Mouse (Mus musculus): Measurements from ENCODE around the gene A530016L24Rik. TPM values are rescaled to one million over a fixed set of nuclear protein-coding genes. Genes with fewer than 3 reads are reported as not detected.

The A530016L24Rik gene
- polyA plus RNA-seq, 1 experiment from 2014 or later = 0.19 TPM

DNA sequence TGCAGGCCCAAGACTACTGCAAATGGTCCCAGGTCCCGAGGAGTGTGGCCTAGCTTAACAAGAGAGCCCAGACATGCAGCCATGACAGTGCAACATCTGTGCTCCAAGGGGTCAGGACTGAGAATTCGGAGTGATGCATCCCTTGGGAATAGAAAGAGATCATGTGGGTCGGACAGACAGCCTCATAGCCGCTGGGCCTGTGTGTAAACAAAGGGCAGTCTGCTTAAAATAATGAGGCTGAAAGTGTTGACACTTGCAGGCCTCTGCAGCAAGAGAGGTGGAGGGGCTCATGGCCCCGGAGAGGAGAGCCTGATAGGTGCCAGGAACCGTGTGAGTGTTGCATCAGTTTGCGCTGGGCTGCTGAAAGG, 21.1 kb downstream of the A530016L24Rik start:
- Histone ChIP-seq H3K27ac (peak overlapping the region; percentile 83), H3K4me1 (replicated peaks; ENCODE audit: control insufficient read depth, insufficient read depth, low read length) (peaks cover 60% of the 10 kb centered on the region), H3K9me3 (ENCODE audit: control insufficient read depth, low read length) (no peaks in the 10 kb centered on the region), H3K9ac (peak overlapping the region; percentile 70), H3K27me3 (ENCODE audit: control insufficient read depth, insufficient read depth, low read length) (peaks cover 3% of the 10 kb centered on the region; the same call in 1 of the 2 replicates), H3K36me3 (replicated peaks; ENCODE audit: control insufficient read depth, insufficient read depth) (no peaks in the 10 kb centered on the region), H3K4me2 (replicated peaks) (peak overlapping the region; percentile 75), H3K4me3 (replicated peaks; ENCODE audit: low read length) (peak overlapping the region; percentile 44)
- DNase-seq (ENCODE audit: low spot score) = no peak
- ATAC-seq (ENCODE audit: low FRiP score) = no peak
- WGBS = 20% methylated on average over 7 of the region's 7 CpGs

GRCm38 (mm10) chr12:112510733-112511372, 21.6 kb downstream of the A530016L24Rik start:
- H3K9ac ChIP-seq = peak overlapping the region; percentile 70
- H3K27ac ChIP-seq = peak overlapping the region; percentile 83
- H3K9me3 ChIP-seq (ENCODE audit: control insufficient read depth, low read length) = no peaks in the 10 kb centered on the region
- peak overlapping the region; percentile 44 for H3K4me3 ChIP-seq (replicated peaks; ENCODE audit: low read length)
- no peaks in the 10 kb centered on the region for H3K36me3 ChIP-seq (replicated peaks; ENCODE audit: control insufficient read depth, insufficient read depth)
- 1% methylated on average over 62 of the region's 62 CpGs for WGBS
- H3K4me2 ChIP-seq (replicated peaks) = peak overlapping the region; percentile 75
- DNase-seq (ENCODE audit: low spot score) (peak; percentile 75), ATAC-seq (ENCODE audit: low FRiP score) (peak; percentile 77)
- H3K4me1 ChIP-seq (replicated peaks; ENCODE audit: control insufficient read depth, insufficient read depth, low read length) = peaks cover 55% of the 10 kb centered on the region
- H3K27me3 ChIP-seq (ENCODE audit: control insufficient read depth, insufficient read depth, low read length) = peaks cover 3% of the 10 kb centered on the region; the same call in 1 of the 2 replicates

DNA sequence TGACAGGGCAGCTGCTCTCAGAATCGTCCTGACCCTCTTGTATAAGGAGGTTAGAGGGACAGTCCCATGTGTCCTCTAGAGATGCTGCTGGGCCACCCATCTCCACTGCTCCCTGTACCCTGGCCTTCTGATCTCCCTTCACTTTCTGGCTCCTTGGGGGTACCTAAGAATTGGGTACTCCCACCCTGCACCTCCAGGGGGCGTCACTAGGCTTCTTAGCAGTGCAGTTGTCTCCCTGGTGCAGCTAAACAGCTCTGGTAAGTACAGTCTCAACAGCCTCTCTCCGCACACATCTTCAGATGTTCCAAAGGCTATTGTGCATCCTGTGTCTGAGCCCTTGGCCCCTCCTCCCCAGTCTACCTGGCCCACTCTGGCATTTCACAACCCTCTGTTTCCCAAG, 25.6 kb downstream of the A530016L24Rik start:
- H3K27me3 ChIP-seq (ENCODE audit: control insufficient read depth, insufficient read depth, low read length) = peaks cover 3% of the 10 kb centered on the region; the same call in 1 of the 2 replicates
- H3K4me2 ChIP-seq (replicated peaks) = no peak overlapping the region
- no peak overlapping the region for H3K4me3 ChIP-seq (replicated peaks; ENCODE audit: low read length)
- no peak overlapping the region for H3K9ac ChIP-seq
- no peaks in the 10 kb centered on the region for H3K36me3 ChIP-seq (replicated peaks; ENCODE audit: control insufficient read depth, insufficient read depth)
- H3K9me3 ChIP-seq (ENCODE audit: control insufficient read depth, low read length) = no peaks in the 10 kb centered on the region
- no peak overlapping the region for H3K27ac ChIP-seq
- no peak for ATAC-seq (ENCODE audit: low FRiP score)
- 54% methylated on average over 3 of the region's 3 CpGs for WGBS
- peaks cover 30% of the 10 kb centered on the region for H3K4me1 ChIP-seq (replicated peaks; ENCODE audit: control insufficient read depth, insufficient read depth, low read length)
- DNase-seq (ENCODE audit: low spot score) = no peak

- no peaks in the 10 kb centered on the region for H3K9me3 ChIP-seq (ENCODE audit: control insufficient read depth, low read length)
- H3K4me3 ChIP-seq (replicated peaks; ENCODE audit: low read length) = no peak within 1 kb of the TSS
- H3K9ac ChIP-seq = no peak within 1 kb of the TSS
- H3K4me1 ChIP-seq (replicated peaks; ENCODE audit: control insufficient read depth, insufficient read depth, low read length) = peaks cover 14% of the 10 kb centered on the region
- peak; percentile 63 for DNase-seq (ENCODE audit: low spot score)
- peak within 1 kb of the TSS; percentile 33 for H3K4me2 ChIP-seq (replicated peaks)
- 14% methylated on average over 14 of the region's 14 CpGs for WGBS
- H3K36me3 ChIP-seq (replicated peaks; ENCODE audit: control insufficient read depth, insufficient read depth) = no peaks in the 10 kb centered on the region
- peaks cover 3% of the 10 kb centered on the region; the same call in 1 of the 2 replicates for H3K27me3 ChIP-seq (ENCODE audit: control insufficient read depth, insufficient read depth, low read length)
- no peak for ATAC-seq (ENCODE audit: low FRiP score)
- no peak within 1 kb of the TSS for H3K27ac ChIP-seq
Measured at GRCm38 (mm10) chr12:112516697-112517337, 27.6 kb downstream of the A530016L24Rik start, which contains the start of gene Tmem179. Gene Tmem179 (minus strand): TSS chr12:112516747.

GRCm38 (mm10) chr12:112518105-112518504, 28.9 kb downstream of the A530016L24Rik start:
- DNase-seq (ENCODE audit: low spot score) = no peak
- WGBS = 16% methylated on average over 4 of the region's 4 CpGs
- peaks cover 14% of the 10 kb centered on the region for H3K4me1 ChIP-seq (replicated peaks; ENCODE audit: control insufficient read depth, insufficient read depth, low read length)

DNA sequence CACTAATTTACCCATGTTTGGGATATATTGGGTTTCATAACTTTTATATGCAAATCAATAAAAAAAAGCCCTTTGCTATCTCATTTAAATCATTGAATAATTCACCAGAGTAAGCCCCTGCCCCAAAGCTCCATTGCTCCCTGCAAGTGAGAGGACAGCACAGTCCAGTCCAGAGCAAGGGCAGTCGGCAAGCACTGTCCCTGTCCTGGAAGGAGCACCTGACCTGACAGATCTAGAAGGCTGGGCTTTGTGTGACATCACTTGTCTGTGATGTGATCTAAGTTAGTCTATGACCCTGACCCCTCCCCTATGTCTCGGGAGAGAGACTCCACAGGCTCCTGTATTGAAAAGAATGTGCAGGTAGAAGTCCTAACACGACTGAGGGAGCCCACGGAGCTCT, 44.5 kb downstream of the A530016L24Rik start:
- no peak overlapping the region for H3K4me3 ChIP-seq (replicated peaks; ENCODE audit: low read length)
- 72% methylated on average over 4 of the region's 4 CpGs for WGBS
- no peak for ATAC-seq (ENCODE audit: low FRiP score)
- no peak overlapping the region for H3K4me2 ChIP-seq (replicated peaks)
- H3K27ac ChIP-seq = no peak overlapping the region
- peaks cover 5% of the 10 kb centered on the region; the same call in 1 of the 2 replicates for H3K27me3 ChIP-seq (ENCODE audit: control insufficient read depth, insufficient read depth, low read length)
- DNase-seq (ENCODE audit: low spot score) = no peak
- no peak overlapping the region for H3K9ac ChIP-seq
- H3K36me3 ChIP-seq (replicated peaks; ENCODE audit: control insufficient read depth, insufficient read depth) = no peaks in the 10 kb centered on the region
- H3K9me3 ChIP-seq (ENCODE audit: control insufficient read depth, low read length) = no peaks in the 10 kb centered on the region
- H3K4me1 ChIP-seq (replicated peaks; ENCODE audit: control insufficient read depth, insufficient read depth, low read length) = 0 out of 2 replicates have a peak, but pooled peaks cover 3% of the 10 kb centered on the region

More at GRCm38 (mm10) chr12:112518105-112518504, 28.9 kb downstream of the A530016L24Rik start:
- ATAC-seq (ENCODE audit: low FRiP score) = no peak
- Histone ChIP-seq H3K4me2 (replicated peaks) (no peak overlapping the region), H3K4me3 (replicated peaks; ENCODE audit: low read length) (no peak overlapping the region), H3K27me3 (ENCODE audit: control insufficient read depth, insufficient read depth, low read length) (peaks cover 3% of the 10 kb centered on the region; the same call in 1 of the 2 replicates), H3K9me3 (ENCODE audit: control insufficient read depth, low read length) (no peaks in the 10 kb centered on the region), H3K36me3 (replicated peaks; ENCODE audit: control insufficient read depth, insufficient read depth) (no peaks in the 10 kb centered on the region), H3K9ac (no peak overlapping the region), H3K27ac (no peak overlapping the region)

DNA sequence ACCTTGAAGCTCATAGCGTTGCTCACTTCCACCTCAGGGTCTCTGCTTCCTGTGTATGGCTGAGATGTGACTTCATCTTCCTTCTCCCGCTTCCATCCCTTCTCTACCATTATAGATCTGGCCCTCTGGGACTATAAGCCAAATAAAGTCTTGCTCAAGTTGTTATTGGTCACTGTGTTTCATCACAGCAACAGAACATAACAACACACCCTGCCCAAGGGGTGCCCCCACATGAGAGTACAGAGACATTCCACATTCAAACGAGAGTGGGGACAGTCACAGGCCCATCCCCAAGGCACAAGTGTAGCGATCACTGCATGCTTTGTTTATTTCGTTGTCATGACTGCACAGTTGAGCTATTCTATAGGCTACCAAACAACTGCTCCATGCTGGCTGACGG, 48.0 kb downstream of the A530016L24Rik start:
- WGBS = 64% methylated on average over 6 of the region's 6 CpGs
- Histone ChIP-seq H3K9ac (no peak overlapping the region), H3K4me1 (replicated peaks; ENCODE audit: control insufficient read depth, insufficient read depth, low read length) (peaks cover 17% of the 10 kb centered on the region), H3K9me3 (ENCODE audit: control insufficient read depth, low read length) (no peaks in the 10 kb centered on the region), H3K4me3 (replicated peaks; ENCODE audit: low read length) (no peak overlapping the region), H3K4me2 (replicated peaks) (no peak overlapping the region), H3K27ac (no peak overlapping the region), H3K36me3 (replicated peaks; ENCODE audit: control insufficient read depth, insufficient read depth) (no peaks in the 10 kb centered on the region), H3K27me3 (ENCODE audit: control insufficient read depth, insufficient read depth, low read length) (peaks cover 5% of the 10 kb centered on the region; the same call in 1 of the 2 replicates)
- DNase-seq (ENCODE audit: low spot score) = no peak
- ATAC-seq (ENCODE audit: low FRiP score) = no peak

DNA sequence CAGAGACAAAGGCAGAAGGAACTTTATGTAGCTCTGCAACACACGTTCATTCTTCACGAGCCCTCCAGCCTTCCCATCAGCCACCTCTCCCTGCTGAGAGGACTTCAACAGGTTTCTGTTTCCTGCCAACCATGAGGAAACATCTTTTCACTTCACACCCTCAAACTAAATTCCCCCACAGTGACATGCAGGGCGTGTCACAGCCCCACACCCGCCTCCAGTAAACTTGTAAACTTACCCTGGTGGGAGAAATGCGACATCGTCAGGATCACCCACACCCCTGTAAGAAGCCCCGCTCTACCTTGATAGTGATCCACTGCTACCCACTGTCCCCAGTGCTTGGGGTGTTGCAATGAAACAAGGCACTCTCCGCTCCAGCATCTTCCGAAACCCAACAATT, 49.1 kb downstream of the A530016L24Rik start:
- H3K4me3 ChIP-seq (replicated peaks; ENCODE audit: low read length) = no peak overlapping the region
- peaks cover 5% of the 10 kb centered on the region; the same call in 1 of the 2 replicates for H3K27me3 ChIP-seq (ENCODE audit: control insufficient read depth, insufficient read depth, low read length)
- DNase-seq (ENCODE audit: low spot score) (no peak), ATAC-seq (ENCODE audit: low FRiP score) (no peak)
- no peaks in the 10 kb centered on the region for H3K36me3 ChIP-seq (replicated peaks; ENCODE audit: control insufficient read depth, insufficient read depth)
- no peak overlapping the region for H3K27ac ChIP-seq
- 92% methylated on average over 9 of the region's 9 CpGs for WGBS
- H3K9ac ChIP-seq = no peak overlapping the region
- H3K4me1 ChIP-seq (replicated peaks; ENCODE audit: control insufficient read depth, insufficient read depth, low read length) = peaks cover 20% of the 10 kb centered on the region
- no peak overlapping the region for H3K4me2 ChIP-seq (replicated peaks)
- no peaks in the 10 kb centered on the region for H3K9me3 ChIP-seq (ENCODE audit: control insufficient read depth, low read length)

- DNase-seq (ENCODE audit: low spot score) (no peak), ATAC-seq (ENCODE audit: low FRiP score) (no peak)
- H3K27ac ChIP-seq = no peak overlapping the region
- H3K4me3 ChIP-seq (replicated peaks; ENCODE audit: low read length) = no peak overlapping the region
- H3K4me2 ChIP-seq (replicated peaks) = no peak overlapping the region
- H3K9me3 ChIP-seq (ENCODE audit: control insufficient read depth, low read length) = no peaks in the 10 kb centered on the region
- WGBS = 78% methylated on average over 7 of the region's 7 CpGs
- no peak overlapping the region for H3K9ac ChIP-seq
- H3K4me1 ChIP-seq (replicated peaks; ENCODE audit: control insufficient read depth, insufficient read depth, low read length) = peaks cover 21% of the 10 kb centered on the region
- H3K36me3 ChIP-seq (replicated peaks; ENCODE audit: control insufficient read depth, insufficient read depth) = no peaks in the 10 kb centered on the region
- H3K27me3 ChIP-seq (ENCODE audit: control insufficient read depth, insufficient read depth, low read length) = peaks cover 5% of the 10 kb centered on the region; the same call in 1 of the 2 replicates
Measured at GRCm38 (mm10) chr12:112539466-112539965, 50.3 kb downstream of the A530016L24Rik start.

All from hindbrain, embryonic 14.5 days (tissue).